Mouse (Mus musculus): ENCODE data around the gene Trim34b. TPM values are rescaled to one million over a fixed set of nuclear protein-coding genes. Genes with fewer than 3 reads are reported as not detected.
"Not testable (repeated sequence)": the region's sequence is repeated elsewhere in the genome, so short reads cannot be mapped to it uniquely, and the experiment has no call there.

Trim34b gene
- 0.27 TPM in 1 of 2 replicates, not detected in the other for polyA plus RNA-seq (2015; fragmentation: Nextera tagmentation; extraction: Ambion mirVana)

- not testable (repeated sequence) for H3K9me3 ChIP-seq (ENCODE audit: low read length); H3K4me1 ChIP-seq (ENCODE audit: insufficient read depth, low read length); H3K4me3 ChIP-seq (ENCODE audit: low read length); H3K4me2 ChIP-seq (replicated peaks; ENCODE audit: low read depth, low read length); ATAC-seq (ENCODE audit: low FRiP score, low TSS enrichment); H3K36me3 ChIP-seq (ENCODE audit: insufficient read depth, low read length); H3K27ac ChIP-seq (ENCODE audit: low read length); H3K9ac ChIP-seq (replicated peaks; ENCODE audit: low read length); H3K27me3 ChIP-seq (ENCODE audit: insufficient read depth, low read length)
- 79% methylated on average over 2 of the region's 2 CpGs for WGBS
Measured at GRCm38 (mm10) chr7:104329171-104329570, at the start of gene Trim34b. Gene Trim34b (plus strand): TSS chr7:104329471.

GRCm38 (mm10) chr7:104287576-104288443, 41.5 kb upstream of the Trim34b start, which contains the start of gene Trim5:
Gene Trim5 (minus strand): TSS chr7:104288094.
- peak within 1 kb of the TSS; percentile 24 for H3K4me3 ChIP-seq (ENCODE audit: low read length)
- H3K36me3 ChIP-seq (ENCODE audit: insufficient read depth, low read length); H3K27ac ChIP-seq (ENCODE audit: low read length); H3K9ac ChIP-seq (replicated peaks; ENCODE audit: low read length); H3K9me3 ChIP-seq (ENCODE audit: low read length); H3K4me1 ChIP-seq (ENCODE audit: insufficient read depth, low read length); H3K27me3 ChIP-seq (ENCODE audit: insufficient read depth, low read length): not testable (repeated sequence)
- ATAC-seq (ENCODE audit: low FRiP score, low TSS enrichment): peak; percentile 96
- WGBS: 38% methylated on average over 14 of the region's 14 CpGs
- H3K4me2 ChIP-seq (replicated peaks; ENCODE audit: low read depth, low read length): peak within 1 kb of the TSS; percentile 42

- H3K9me3 ChIP-seq (ENCODE audit: low read length): no peaks in the 10 kb centered on the region; the same call in 1 of the 2 replicates
- no peaks in the 10 kb centered on the region for H3K36me3 ChIP-seq (ENCODE audit: insufficient read depth, low read length)
- no peaks in the 10 kb centered on the region for H3K4me1 ChIP-seq (ENCODE audit: insufficient read depth, low read length)
- H3K27ac ChIP-seq (ENCODE audit: low read length): no peak overlapping the region
- H3K4me3 ChIP-seq (ENCODE audit: low read length): no peak overlapping the region
- 97% methylated on average over 1 of the region's 1 CpGs for WGBS
- no peak for ATAC-seq (ENCODE audit: low FRiP score, low TSS enrichment)
- H3K9ac ChIP-seq (replicated peaks; ENCODE audit: low read length): no peak overlapping the region
- H3K4me2 ChIP-seq (replicated peaks; ENCODE audit: low read depth, low read length): no peak overlapping the region
- H3K27me3 ChIP-seq (ENCODE audit: insufficient read depth, low read length): no peaks in the 10 kb centered on the region
Measured at GRCm38 (mm10) chr7:104290641-104291040, 38.6 kb upstream of the Trim34b start.

GRCm38 (mm10) chr7:104291638-104292400, 37.5 kb upstream of the Trim34b start:
- WGBS: 86% methylated on average over 5 of the region's 5 CpGs
- no peak for ATAC-seq (ENCODE audit: low FRiP score, low TSS enrichment)
- Histone ChIP-seq H3K27ac (ENCODE audit: low read length) (no peak overlapping the region), H3K4me3 (ENCODE audit: low read length) (no peak overlapping the region), H3K4me1 (ENCODE audit: insufficient read depth, low read length) (no peaks in the 10 kb centered on the region), H3K27me3 (ENCODE audit: insufficient read depth, low read length) (no peaks in the 10 kb centered on the region), H3K9me3 (ENCODE audit: low read length) (no peaks in the 10 kb centered on the region; the same call in 1 of the 2 replicates), H3K36me3 (ENCODE audit: insufficient read depth, low read length) (no peaks in the 10 kb centered on the region), H3K4me2 (replicated peaks; ENCODE audit: low read depth, low read length) (no peak overlapping the region), H3K9ac (replicated peaks; ENCODE audit: low read length) (no peak overlapping the region)

- H3K4me3 ChIP-seq (ENCODE audit: low read length): peak overlapping the region; percentile 51
- 0 out of 2 replicates have a peak overlapping the region, but pooled peaks have one; percentile 14 for H3K27ac ChIP-seq (ENCODE audit: low read length)
- no peaks in the 10 kb centered on the region for H3K36me3 ChIP-seq (ENCODE audit: insufficient read depth, low read length)
- H3K4me1 ChIP-seq (ENCODE audit: insufficient read depth, low read length): no peaks in the 10 kb centered on the region
- ATAC-seq (ENCODE audit: low FRiP score, low TSS enrichment): peak; percentile 71; the same call in 1 of the 2 replicates
- no peaks in the 10 kb centered on the region for H3K9me3 ChIP-seq (ENCODE audit: low read length)
- peak overlapping the region; percentile 56 for H3K4me2 ChIP-seq (replicated peaks; ENCODE audit: low read depth, low read length)
- H3K9ac ChIP-seq (replicated peaks; ENCODE audit: low read length): peak overlapping the region; percentile 38
- 12% methylated on average over 15 of the region's 15 CpGs for WGBS
- H3K27me3 ChIP-seq (ENCODE audit: insufficient read depth, low read length): no peaks in the 10 kb centered on the region
Measured at GRCm38 (mm10) chr7:104314796-104315353, 14.4 kb upstream of the Trim34b start.

- WGBS: 27% methylated on average over 4 of the region's 4 CpGs
- not testable (repeated sequence) for H3K36me3 ChIP-seq (ENCODE audit: insufficient read depth, low read length); H3K9me3 ChIP-seq (ENCODE audit: low read length); H3K4me1 ChIP-seq (ENCODE audit: insufficient read depth, low read length); H3K27me3 ChIP-seq (ENCODE audit: insufficient read depth, low read length)
- Histone ChIP-seq H3K27ac (ENCODE audit: low read length) (0 out of 2 replicates have a peak within 1 kb of the TSS, but pooled peaks have one; percentile 14), H3K4me2 (replicated peaks; ENCODE audit: low read depth, low read length) (peak within 1 kb of the TSS; percentile 56), H3K4me3 (ENCODE audit: low read length) (peak within 1 kb of the TSS; percentile 51), H3K9ac (replicated peaks; ENCODE audit: low read length) (peak within 1 kb of the TSS; percentile 38)
- ATAC-seq (ENCODE audit: low FRiP score, low TSS enrichment): peak; percentile 98
Measured at GRCm38 (mm10) chr7:104315369-104316080, 13.7 kb upstream of the Trim34b start, which contains the start of gene Trim12a. Gene Trim12a (minus strand): TSS chr7:104315466.

- Histone ChIP-seq H3K4me1 (ENCODE audit: insufficient read depth, low read length) (no peaks in the 10 kb centered on the region), H3K4me2 (replicated peaks; ENCODE audit: low read depth, low read length) (no peak overlapping the region), H3K9ac (replicated peaks; ENCODE audit: low read length) (no peak overlapping the region), H3K36me3 (ENCODE audit: insufficient read depth, low read length) (no peaks in the 10 kb centered on the region), H3K27me3 (ENCODE audit: insufficient read depth, low read length) (no peaks in the 10 kb centered on the region), H3K9me3 (ENCODE audit: low read length) (no peaks in the 10 kb centered on the region), H3K4me3 (ENCODE audit: low read length) (no peak overlapping the region), H3K27ac (ENCODE audit: low read length) (no peak overlapping the region)
- 69% methylated on average over 9 of the region's 9 CpGs for WGBS
- ATAC-seq (ENCODE audit: low FRiP score, low TSS enrichment): no peak
Measured at GRCm38 (mm10) chr7:104322028-104322427, 7.2 kb upstream of the Trim34b start.

GRCm38 (mm10) chr7:104335547-104335946, 6.3 kb downstream of the Trim34b start:
- not testable (repeated sequence) for H3K4me1 ChIP-seq (ENCODE audit: insufficient read depth, low read length); H3K4me2 ChIP-seq (replicated peaks; ENCODE audit: low read depth, low read length); ATAC-seq (ENCODE audit: low FRiP score, low TSS enrichment); H3K27me3 ChIP-seq (ENCODE audit: insufficient read depth, low read length); H3K4me3 ChIP-seq (ENCODE audit: low read length); H3K9me3 ChIP-seq (ENCODE audit: low read length); H3K27ac ChIP-seq (ENCODE audit: low read length); H3K9ac ChIP-seq (replicated peaks; ENCODE audit: low read length); H3K36me3 ChIP-seq (ENCODE audit: insufficient read depth, low read length)
- 81% methylated on average over 3 of the region's 3 CpGs for WGBS

- ATAC-seq (ENCODE audit: low FRiP score, low TSS enrichment); H3K27ac ChIP-seq (ENCODE audit: low read length): not testable (repeated sequence)
- WGBS: 89% methylated on average over 2 of the region's 4 CpGs
Measured at GRCm38 (mm10) chr7:104340744-104341143, 11.5 kb downstream of the Trim34b start.

More at GRCm38 (mm10) chr7:104340744-104341143, 11.5 kb downstream of the Trim34b start:
- not testable (repeated sequence) for H3K4me1 ChIP-seq (ENCODE audit: insufficient read depth, low read length); H3K4me2 ChIP-seq (replicated peaks; ENCODE audit: low read depth, low read length); H3K4me3 ChIP-seq (ENCODE audit: low read length); H3K9ac ChIP-seq (replicated peaks; ENCODE audit: low read length); H3K27me3 ChIP-seq (ENCODE audit: insufficient read depth, low read length); H3K36me3 ChIP-seq (ENCODE audit: insufficient read depth, low read length); H3K9me3 ChIP-seq (ENCODE audit: low read length)

Data from kidney, embryonic 16.5 days (tissue).